Mouse (Mus musculus): Measurements from ENCODE around the gene Tmem184b. TPM values are rescaled to one million over a fixed set of nuclear protein-coding genes. Genes with fewer than 3 reads are reported as not detected.

The Tmem184b gene
- 10 to 100 TPM; 26.1 to 36.7 TPM for total RNA-seq (2021)
- long read RNA-seq, experiment 1, transcript Tmem184b-204 (10 exons, 3,315 nt): major isoform, 33 of 68 reads
- long read RNA-seq, experiment 1, transcript Tmem184b-201 (9 exons, 3,627 nt): minor isoform, 13 of 68 reads
- long read RNA-seq, experiment 1, partial matches to known transcripts: 7 of 68 reads
- long read RNA-seq, experiment 1, other reads (novel, unspliced or antisense): 15 of 68 reads
- long read RNA-seq, experiment 2, transcript Tmem184b-204 (10 exons, 3,315 nt): major isoform, 24 of 50 reads
- long read RNA-seq, experiment 2, transcript Tmem184b-201 (9 exons, 3,627 nt): minor isoform, 8 of 50 reads
- long read RNA-seq, experiment 2, partial matches to known transcripts: 3 of 50 reads
- long read RNA-seq, experiment 2, other reads (novel, unspliced or antisense): 15 of 50 reads

- H3K27ac ChIP-seq: peak within 1 kb of the TSS; percentile 99
- peak; percentile 94 for DNase-seq
- H3K4me3 ChIP-seq: peak within 1 kb of the TSS; percentile 96
- intact Hi-C loops (cut with DNase I): loop anchor here (2.0 kb wide), 2 partner anchors 22 to 34 kb away; no protein-coding TSS in a partner anchor
- TF ChIP-seq CTCF (IDR thresholded peaks at IDR 0.05): no peak
Measured at GRCm38 (mm10) chr15:79402836-79403762, at the start of gene Tmem184b. Gene Tmem184b, minus strand, starts transcription at chr15:79403569.

GRCm38 (mm10) chr15:79448041-79448440 is 44.7 kb upstream of the Tmem184b start:
- no peak for TF ChIP-seq CTCF (IDR thresholded peaks at IDR 0.05)
- no peak for DNase-seq
- Histone ChIP-seq H3K27ac (no peak overlapping the region), H3K4me3 (no peak overlapping the region)
- intact Hi-C loops (cut with DNase I): no loop called here

- DNase-seq: peak; percentile 71
- intact Hi-C loops (cut with DNase I): no loop called here
- Histone ChIP-seq H3K4me3 (peak overlapping the region; percentile 19), H3K27ac (peak overlapping the region; percentile 86)
- no peak for TF ChIP-seq CTCF (IDR thresholded peaks at IDR 0.05)
Measured at GRCm38 (mm10) chr15:79445786-79446654, 42.7 kb upstream of the Tmem184b start.

- no peak for TF ChIP-seq CTCF (IDR thresholded peaks at IDR 0.05)
- no peak for DNase-seq
- Histone ChIP-seq H3K4me3 (no peak overlapping the region), H3K27ac (peak overlapping the region; percentile 35; the same call in 1 of the 2 replicates)
- intact Hi-C loops (cut with DNase I): no loop called here
Measured at GRCm38 (mm10) chr15:79443856-79444410, 40.6 kb upstream of the Tmem184b start.

GRCm38 (mm10) chr15:79442961-79443518 is 39.7 kb upstream of the Tmem184b start:
- DNase-seq: no peak
- intact Hi-C loops (cut with DNase I): no loop called here
- H3K27ac ChIP-seq: peak overlapping the region; percentile 99
- no peak for TF ChIP-seq CTCF (IDR thresholded peaks at IDR 0.05)
- no peak overlapping the region for H3K4me3 ChIP-seq

- no peak for DNase-seq
- peak overlapping the region; percentile 96 for H3K4me3 ChIP-seq
- peak overlapping the region; percentile 99 for H3K27ac ChIP-seq
- intact Hi-C loops (cut with DNase I): no loop called here
- TF ChIP-seq CTCF (IDR thresholded peaks at IDR 0.05): no peak
Measured at GRCm38 (mm10) chr15:79442257-79442611, 38.9 kb upstream of the Tmem184b start.

GRCm38 (mm10) chr15:79441331-79442256 is 38.2 kb upstream of the Tmem184b start:
- DNase-seq: peak; percentile 94
- no peak for TF ChIP-seq CTCF (IDR thresholded peaks at IDR 0.05)
- H3K4me3 ChIP-seq: peak overlapping the region; percentile 96
- intact Hi-C loops (cut with DNase I): no loop called here
- H3K27ac ChIP-seq: peak overlapping the region; percentile 99

GRCm38 (mm10) chr15:79440651-79441330 is 37.4 kb upstream of the Tmem184b start:
- TF ChIP-seq CTCF (IDR thresholded peaks at IDR 0.05): no peak
- intact Hi-C loops (cut with DNase I): no loop called here
- DNase-seq: no peak
- Histone ChIP-seq H3K27ac (peak overlapping the region; percentile 99), H3K4me3 (peak overlapping the region; percentile 96)

GRCm38 (mm10) chr15:79440223-79440622 is 36.9 kb upstream of the Tmem184b start:
- Histone ChIP-seq H3K27ac (peak overlapping the region; percentile 99), H3K4me3 (peak overlapping the region; percentile 96)
- no peak for TF ChIP-seq CTCF (IDR thresholded peaks at IDR 0.05)
- intact Hi-C loops (cut with DNase I): no loop called here
- peak; percentile 88 for DNase-seq

GRCm38 (mm10) chr15:79439386-79439785 is 36.0 kb upstream of the Tmem184b start:
- H3K4me3 ChIP-seq: peak overlapping the region; percentile 96
- intact Hi-C loops (cut with DNase I): loop anchor here (2.0 kb wide), 1 partner anchor 19 kb away; no protein-coding TSS in a partner anchor
- TF ChIP-seq CTCF (IDR thresholded peaks at IDR 0.05): no peak
- peak overlapping the region; percentile 99 for H3K27ac ChIP-seq
- DNase-seq: no peak

Measured in gastrocnemius, adult 2 months (tissue).